Mouse (Mus musculus): ENCODE data around the gene Add1.

Gene Add1

DNA sequence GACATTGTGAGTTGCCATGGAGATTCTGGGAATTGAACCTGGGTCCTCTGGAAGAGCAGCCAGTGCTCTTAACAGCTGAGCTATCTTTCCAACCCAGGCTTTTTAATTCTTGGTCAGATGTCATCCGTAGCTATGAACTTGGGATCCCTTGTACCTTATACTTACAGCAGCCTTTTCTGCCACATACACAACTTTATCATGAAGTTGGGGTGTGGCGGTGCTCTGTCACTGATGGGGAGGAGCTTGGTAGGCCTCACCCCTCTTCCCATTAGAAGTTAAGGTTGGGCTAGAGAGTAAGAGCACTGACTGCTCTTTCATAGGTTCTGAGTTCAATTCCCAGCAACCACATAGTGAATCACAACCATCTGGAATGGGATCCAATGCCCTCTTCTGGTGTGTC, 59.5 kb downstream of the Add1 start:
- DNase-seq, result no peak

- no peak for DNase-seq
These were observed 60.2 kb downstream of the Add1 start for GRCm38 (mm10) chr5:34633641-34634040.

GRCm38 (mm10) chr5:34634746-34635400, 61.4 kb downstream of the Add1 start:
- DNase-seq, result no peak

GRCm38 (mm10) chr5:34635665-34636192, 62.3 kb downstream of the Add1 start:
- DNase-seq, result peak; percentile 58

- DNase-seq, result peak; percentile 81
These were observed 63.2 kb downstream of the Add1 start, which contains the start of gene Mfsd10 for GRCm38 (mm10) chr5:34636481-34637287. Mfsd10 (minus strand) TSS chr5:34637212.

DNA sequence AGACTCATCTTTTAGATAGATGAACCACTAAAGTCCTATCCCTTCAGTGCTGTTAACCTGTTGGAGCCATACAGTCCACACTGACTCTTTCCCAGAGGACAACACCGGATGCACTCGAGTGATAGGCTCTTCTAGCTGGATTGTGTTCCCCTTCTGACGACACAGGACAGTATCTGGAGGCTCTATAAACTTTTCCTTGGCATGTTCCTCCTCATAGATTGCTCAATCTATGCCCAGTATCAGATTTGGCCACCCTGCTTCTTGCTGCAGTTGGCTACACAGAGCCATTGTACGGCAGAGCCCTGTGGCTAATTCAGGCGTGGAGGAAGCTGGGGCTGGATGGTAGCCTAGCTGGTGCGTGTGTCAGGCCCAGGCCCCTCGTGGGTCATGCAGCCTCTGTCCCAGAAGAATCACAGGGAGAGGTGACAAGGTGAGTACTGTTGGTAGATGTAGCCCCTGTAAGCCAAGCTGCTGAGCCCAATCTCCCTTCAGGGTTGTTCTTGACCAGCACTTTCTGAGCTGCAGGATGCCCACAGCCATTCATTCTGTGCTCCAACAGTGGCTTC, 64.2 kb downstream of the Add1 start:
- DNase-seq, result no peak

GRCm38 (mm10) chr5:34641991-34642390, 68.5 kb downstream of the Add1 start:
- no peak for DNase-seq

DNA sequence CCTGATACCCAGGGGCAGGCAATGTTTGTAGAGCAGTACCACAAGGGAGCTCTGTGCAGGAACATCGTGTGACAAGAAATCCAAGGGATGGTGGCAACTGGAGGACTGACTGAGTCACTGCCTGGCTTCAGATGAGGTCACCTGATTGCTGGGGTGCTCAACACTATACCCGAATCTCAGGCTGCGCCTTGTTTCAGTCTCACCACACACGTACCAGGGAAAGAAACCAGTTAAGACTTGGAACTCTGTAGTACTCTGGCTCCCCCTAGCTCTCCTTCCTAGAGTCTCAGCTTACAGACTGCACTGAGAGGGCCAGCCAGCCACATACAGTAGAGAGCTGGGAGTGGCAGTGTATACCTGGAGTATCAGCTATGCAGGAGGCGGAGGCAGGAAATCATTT, 69.5 kb downstream of the Add1 start:
- no peak for DNase-seq

GRCm38 (mm10) chr5:34647581-34647980, 74.1 kb downstream of the Add1 start:
- DNase-seq, result no peak

DNA sequence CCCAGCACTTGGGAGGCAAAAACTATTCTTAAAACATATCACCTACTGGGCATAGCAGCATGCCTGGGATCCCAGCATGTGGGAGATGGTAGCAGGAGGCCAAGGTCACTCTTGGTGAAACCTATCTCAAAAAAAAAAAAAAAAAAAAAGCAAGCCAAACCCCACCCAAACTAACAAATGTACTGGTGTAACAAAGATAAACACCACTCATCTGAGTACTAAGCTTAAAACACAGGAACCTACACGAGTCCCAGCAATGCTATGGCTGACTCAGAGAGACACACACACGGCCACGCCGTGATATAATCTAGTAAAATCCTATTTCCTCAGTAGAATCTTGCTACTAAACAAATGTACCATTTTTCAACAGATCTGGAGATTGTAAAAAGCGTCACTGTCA, 79.5 kb downstream of the Add1 start:
- no peak for DNase-seq

GRCm38 (mm10) chr5:34654881-34655280, 81.4 kb downstream of the Add1 start:
- no peak for DNase-seq

GRCm38 (mm10) chr5:34657556-34657955, 84.1 kb downstream of the Add1 start:
- DNase-seq, result no peak

- DNase-seq, result peak; percentile 99
These were observed 86.5 kb downstream of the Add1 start, which contains the start of the genes Nop14 and Grk4 for GRCm38 (mm10) chr5:34659686-34660590. Nop14 (minus strand) TSS chr5:34660148. Grk4 (plus strand) TSS chr5:34660379.

DNA sequence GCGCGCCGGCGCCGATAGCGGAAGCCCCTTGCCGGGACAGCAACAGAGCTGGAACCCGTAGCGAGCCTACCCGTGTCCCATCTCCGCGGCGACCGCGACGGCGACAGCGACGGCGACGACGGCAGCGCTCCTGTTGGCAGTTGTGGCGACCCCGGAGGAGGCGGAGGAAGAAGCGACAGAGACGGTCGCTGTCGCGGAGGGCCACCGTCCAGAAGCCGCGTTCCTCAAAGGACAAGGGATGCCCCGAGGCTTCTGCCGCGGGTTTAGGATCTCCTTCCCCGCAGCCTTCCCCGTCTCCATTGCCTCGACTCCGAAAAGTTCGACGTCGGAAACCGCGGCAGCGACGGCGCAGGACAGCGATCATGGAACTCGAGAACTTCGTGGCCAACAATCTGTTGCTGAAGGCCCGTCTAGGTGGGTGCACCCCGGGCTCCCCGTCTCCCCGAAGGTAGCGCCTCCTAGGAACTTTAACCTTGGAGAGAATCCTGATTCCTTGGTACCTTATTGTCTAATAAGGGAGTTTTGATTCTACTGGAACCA, 87.2 kb downstream of the Add1 start:
- no peak for DNase-seq

DNA sequence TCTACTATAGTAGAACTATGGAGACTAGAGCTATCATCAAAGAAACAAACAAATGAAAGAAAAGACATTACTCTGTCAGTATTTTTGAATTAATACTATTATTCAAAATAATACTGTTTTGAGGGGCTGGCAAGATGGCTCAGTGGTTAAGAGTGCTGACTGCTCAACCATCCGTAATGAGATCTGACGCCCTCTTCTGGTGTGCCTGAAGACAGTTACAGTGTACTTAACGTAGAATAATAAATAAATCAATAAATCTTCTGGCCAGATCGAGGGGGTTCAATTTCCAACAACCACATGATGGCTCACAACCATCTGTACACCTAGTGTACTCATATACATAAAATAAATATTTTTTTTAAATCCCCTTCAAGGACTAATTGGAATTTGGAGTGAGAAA, 88.4 kb downstream of the Add1 start:
- DNase-seq, result no peak

DNA sequence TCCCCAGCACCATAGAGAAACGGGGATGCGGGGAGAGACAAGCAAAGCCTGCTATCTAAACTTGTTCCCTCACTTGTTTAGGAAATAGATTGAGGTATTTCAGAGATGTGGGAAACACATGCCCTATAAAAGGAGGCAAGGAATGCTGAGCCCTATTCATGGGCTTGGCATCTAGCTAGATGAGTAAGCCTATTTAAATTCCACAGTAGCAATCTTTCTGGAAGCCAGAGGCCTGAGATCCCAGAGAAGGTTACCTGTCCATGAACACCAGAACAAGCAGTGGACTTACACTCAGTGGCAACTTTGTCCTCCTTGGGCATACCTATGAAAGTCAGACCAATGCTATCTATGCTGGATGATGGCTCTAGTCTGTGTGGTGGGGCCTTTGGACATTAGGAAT, 89.8 kb downstream of the Add1 start:
- no peak for DNase-seq

- no peak for DNase-seq
These were observed 96.0 kb downstream of the Add1 start for GRCm38 (mm10) chr5:34669493-34669892.

- no peak for DNase-seq
These were observed 96.8 kb downstream of the Add1 start for GRCm38 (mm10) chr5:34670280-34670679.

All from cerebellum, adult 11-12 months (tissue).